Mouse (Mus musculus): ENCODE measurements at regions not wholly inside any gene's neighbourhood (a gene's known extent, or its start where the extent isn't known, plus 50 kb on each side); places are given as distances from the start of the nearest gene placed in this dataset.

GRCm38 (mm10) chr6:104916787-104917186 is 424.2 kb downstream of the Cntn6 start:
- no peak for DNase-seq

DNA sequence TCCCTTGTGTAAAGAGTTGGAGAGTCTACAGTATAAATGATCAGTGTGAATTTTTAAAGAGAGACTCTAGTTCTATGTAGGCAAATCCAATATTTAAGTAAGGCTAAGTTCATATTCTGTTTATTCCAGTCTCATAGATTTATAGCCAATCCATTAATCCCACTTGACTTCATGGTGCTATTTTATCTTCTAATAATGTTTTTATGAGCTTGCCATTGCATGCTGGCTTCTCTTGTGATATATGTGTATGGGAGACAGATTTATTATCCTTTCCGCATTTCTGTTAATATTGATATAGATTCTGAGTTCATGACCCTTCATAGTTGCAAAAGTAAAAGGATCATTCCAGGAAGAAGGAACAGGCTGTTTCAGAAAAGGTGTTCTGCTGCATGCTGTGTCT is 430.0 kb downstream of the Cntn6 start:
- DNase-seq: no peak

GRCm38 (mm10) chr6:104926088-104926487 is 433.5 kb downstream of the Cntn6 start:
- no peak for DNase-seq

GRCm38 (mm10) chr6:104930284-104930683 is 437.7 kb downstream of the Cntn6 start:
- DNase-seq: no peak

DNA sequence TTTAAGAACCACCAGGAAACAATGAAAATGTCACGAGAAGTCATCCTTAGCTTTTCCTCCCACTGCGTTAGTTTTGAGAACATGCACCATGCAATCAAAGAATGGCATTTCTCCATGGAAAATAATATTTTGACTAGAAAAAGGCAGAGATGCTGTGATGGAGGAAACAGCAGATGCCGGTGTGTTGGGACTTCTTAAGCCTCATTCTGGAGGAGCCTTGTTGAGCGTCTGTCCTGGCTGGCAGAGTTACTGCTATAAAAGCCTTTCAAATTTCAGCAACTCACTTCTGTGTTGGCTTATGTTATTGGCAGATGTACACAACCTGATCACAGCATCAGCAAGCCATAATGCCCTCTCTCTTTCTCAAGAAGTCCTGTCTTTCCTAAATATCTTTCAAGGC is 439.6 kb downstream of the Cntn6 start:
- DNase-seq: no peak

DNA sequence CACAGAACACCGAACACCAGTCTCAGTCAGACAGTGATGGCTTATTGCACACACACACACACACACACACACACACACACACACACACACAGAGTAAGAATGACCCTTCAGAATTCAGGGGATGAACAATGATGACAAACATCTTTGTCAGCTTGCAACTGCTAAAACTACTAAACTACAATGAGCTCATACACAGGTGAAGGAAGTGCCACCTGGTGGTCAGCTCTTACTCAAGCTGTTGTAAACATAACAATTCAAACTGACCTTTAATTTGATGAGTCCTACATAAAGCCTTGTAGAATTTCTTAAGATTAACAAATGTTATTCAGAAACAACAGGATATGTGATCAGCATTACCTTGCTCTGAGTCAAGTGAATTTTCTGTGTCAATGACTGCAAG is 446.5 kb downstream of the Cntn6 start:
- DNase-seq: peak in 1 of 2 experiments; percentile 14

DNA sequence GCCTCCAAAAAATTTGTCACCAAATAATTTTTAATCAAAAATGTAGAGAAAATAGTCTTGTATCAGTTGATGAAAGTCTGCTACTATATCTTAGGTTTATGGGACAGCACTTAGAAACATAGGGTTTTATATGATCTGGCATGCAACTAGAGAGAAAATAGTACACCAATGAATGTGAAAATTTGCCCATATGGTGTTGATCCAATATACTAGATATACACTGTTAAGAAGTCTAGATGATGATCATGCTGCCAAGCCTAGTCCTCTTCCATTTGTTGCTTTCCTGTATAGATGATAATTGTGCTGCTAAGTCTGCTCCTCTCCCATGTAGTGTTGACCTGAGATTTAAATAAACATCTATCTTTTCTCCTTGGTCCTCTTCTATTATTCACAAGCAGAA is 481.9 kb downstream of the Cntn6 start:
- no peak for DNase-seq

DNA sequence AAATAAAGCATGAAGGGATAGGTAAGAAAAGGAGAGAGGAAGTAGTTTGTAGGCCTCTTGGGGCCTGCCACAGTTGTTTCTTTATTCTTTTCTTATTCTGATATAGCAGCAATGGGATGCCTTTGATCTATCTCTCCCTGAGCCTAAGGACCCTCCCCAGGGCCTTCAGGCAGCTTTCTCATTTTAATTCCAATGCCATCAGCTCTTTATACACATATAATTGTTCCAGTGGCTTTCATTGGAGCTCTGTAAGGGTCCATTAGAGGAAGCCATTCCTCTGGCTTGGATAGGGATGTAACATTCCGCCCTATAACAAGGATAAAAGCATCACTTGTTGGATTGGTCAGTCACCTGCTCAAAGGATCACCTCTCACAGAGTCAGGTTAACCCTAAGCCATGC is 491.6 kb downstream of the Cntn6 start:
- DNase-seq: no peak

DNA sequence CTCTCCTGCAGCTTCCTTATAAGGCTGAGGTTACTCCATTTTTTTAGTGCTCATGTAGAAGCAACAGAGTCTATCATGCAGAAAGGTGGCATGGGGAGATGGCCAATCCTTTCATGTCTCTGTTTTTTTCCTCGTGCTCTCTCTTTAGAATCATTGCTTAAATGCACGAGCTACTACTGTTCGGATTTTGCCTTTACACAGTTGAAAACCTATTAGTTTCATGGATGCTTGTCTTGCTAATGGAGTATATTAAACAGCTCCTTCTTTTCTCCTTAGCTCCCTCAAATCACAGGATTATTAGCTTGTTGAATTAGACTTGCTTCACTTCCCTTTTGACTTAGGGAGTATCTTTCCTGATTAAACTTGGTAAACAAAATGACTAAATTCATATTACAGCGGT is 497.3 kb downstream of the Cntn6 start:
- no peak for DNase-seq

DNA sequence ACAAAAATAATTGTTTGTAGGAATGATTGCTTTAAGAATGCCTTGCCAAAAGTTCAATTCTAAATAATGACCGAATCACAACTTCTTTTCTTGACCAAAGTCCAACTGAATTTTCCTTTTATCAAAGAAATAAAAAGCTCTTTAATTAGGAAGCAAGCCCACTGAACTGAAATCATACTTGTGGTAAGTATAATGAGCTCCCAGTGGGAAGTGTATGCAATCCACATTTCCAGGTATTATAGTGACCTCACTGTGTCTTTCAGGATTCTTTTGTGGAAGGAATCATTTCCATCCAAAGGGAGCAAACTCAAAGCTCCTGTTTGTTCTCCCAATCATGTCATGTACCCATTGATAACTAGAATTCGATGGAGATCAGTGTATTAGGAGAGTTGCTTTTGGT is 497.8 kb downstream of the Cntn6 start:
- DNase-seq: no peak

- DNase-seq: peak; percentile 11 to 15
These were observed 507.0 kb downstream of the Cntn6 start for GRCm38 (mm10) chr6:104999601-105000000.

DNA sequence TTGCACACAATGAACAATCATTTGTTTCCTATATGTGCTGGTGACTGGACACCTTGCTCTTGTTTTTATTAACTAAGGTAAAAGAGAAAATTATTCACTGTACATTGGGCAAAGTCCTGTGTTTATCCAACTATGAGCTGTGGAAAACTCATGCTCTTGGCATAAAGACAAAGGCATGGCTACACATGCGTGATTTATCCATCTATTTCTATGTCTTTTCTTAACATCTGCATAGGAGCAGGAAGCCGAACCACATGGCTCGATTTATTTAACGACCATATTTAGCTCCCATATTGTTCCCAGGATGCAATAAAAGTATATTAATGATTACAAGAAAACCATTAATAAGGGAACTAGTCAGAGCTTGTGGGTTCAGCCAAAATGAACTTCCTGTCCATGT is 528.1 kb downstream of the Cntn6 start:
- DNase-seq: no peak

- no peak for DNase-seq
These were observed 528.6 kb downstream of the Cntn6 start for GRCm38 (mm10) chr6:105021174-105021573.

GRCm38 (mm10) chr6:105066146-105066545 is 573.6 kb downstream of the Cntn6 start:
- no peak for DNase-seq

- DNase-seq: peak; percentile 22 to 53
These were observed 586.6 kb upstream of the Cntn4 start for GRCm38 (mm10) chr6:105090882-105091281.
